Mouse (Mus musculus): ENCODE results near the gene Noxa1.

Noxa1 gene

DNA sequence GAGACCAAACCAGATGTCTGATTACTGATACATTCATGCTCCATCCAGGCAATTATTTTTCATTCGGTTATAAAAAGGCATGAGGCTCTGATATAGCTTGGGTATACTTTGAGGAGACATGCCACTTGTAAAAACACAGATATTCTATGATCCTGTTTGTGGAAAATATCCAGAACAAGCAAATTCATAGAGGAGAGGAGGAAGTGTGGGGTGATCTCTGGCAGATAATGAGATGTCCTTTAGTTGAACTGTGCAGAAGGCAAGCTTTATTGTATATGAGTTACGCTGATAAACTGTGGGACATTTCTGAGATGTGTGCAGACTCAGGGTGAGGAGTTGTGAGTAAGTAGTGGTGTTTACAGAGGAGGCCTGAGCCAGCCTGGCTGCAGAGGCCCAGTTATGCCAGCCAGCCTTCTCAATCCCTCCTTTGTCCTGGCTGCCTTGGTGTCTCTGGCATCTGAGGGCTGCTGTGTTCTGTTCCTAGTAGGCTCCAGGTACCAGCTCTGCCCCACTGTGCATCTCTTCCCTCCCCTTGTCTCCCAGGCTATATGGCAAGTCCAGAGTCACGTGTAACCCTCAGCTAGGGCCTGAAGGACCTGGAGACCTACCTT, 3.2 kb upstream of the Noxa1 start:
- DNase-seq: no peak

DNA sequence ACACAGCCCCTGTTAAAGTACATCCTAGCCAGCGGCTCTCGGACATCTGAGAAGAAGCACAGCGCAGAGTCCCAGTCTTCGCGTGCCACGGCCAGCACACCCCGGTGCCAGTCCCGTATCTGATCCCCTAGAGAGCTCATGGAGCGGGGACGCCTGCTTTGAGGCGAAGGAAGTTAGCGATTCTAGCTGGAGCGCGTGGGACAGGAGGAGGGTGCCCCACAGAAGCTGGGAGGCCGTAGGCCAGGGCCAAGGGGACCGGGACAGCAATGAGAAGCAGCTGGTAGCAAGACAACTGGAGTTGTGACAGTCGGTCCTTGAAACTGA, 202 bp downstream of the Noxa1 start:
- DNase-seq: no peak

- no peak for DNase-seq
Observed at GRCm38 (mm10) chr2:25088636-25089035, 6.3 kb downstream of the Noxa1 start.

- DNase-seq: peak; percentile 39 to 41
Observed at GRCm38 (mm10) chr2:25087842-25088241, 7.1 kb downstream of the Noxa1 start.

- no peak for DNase-seq
Observed at GRCm38 (mm10) chr2:25085571-25085970, 9.4 kb downstream of the Noxa1 start.

- DNase-seq: no peak
Observed at GRCm38 (mm10) chr2:25083697-25084096, 11.3 kb downstream of the Noxa1 start.

GRCm38 (mm10) chr2:25080076-25080475, 14.9 kb downstream of the Noxa1 start, which contains the start of gene Entpd8:
Entpd8 (plus strand) TSS chr2:25080304.
- peak; percentile 75 to 90 for DNase-seq

GRCm38 (mm10) chr2:25078967-25079366, 16.0 kb downstream of the Noxa1 start:
- peak; percentile 79 to 87 for DNase-seq

DNA sequence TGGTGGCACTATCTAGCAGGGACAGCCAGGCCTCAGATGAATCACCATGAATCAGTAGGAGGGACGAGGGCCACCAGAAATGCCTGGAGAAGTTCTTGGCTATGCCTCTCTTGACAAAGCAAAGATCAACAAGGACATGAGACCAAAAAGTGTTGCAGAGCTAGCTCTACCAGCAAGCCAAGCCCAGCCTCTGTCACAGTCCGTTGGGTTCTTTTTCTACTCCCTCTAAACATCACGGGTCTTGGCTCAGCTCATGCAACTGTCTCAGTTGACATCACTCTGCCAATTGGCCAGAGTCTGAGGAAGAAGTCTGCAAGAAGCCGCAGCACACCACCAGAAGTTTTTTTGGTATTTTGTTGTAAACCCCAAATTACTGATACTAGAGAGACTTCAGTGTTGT, 19.4 kb downstream of the Noxa1 start:
- peak; percentile 78 to 89 for DNase-seq

GRCm38 (mm10) chr2:25072398-25072797, 22.6 kb downstream of the Noxa1 start:
- DNase-seq: peak; percentile 20 to 38

DNA sequence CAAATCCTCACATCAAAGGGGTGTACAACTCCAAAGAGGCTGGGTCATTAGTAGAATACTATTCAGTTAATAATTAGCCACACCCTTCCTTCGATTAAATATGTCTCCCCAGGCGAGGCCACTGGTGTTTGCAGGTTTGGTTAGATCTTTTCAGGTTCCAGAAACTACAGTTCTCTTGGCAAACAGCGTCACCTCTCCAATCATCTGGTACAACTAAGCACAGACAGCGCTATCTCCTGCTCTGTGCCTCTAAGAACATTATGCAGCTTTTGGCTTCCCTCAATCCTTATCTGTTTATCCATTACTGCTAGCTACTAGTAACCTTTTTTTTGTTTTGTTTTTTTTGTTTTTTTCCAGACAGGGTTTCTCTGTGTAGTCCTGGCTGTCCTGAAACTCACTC, 25.4 kb downstream of the Noxa1 start:
- no peak for DNase-seq

- DNase-seq: no peak
Observed at GRCm38 (mm10) chr2:25066552-25066951, 28.4 kb downstream of the Noxa1 start.

- DNase-seq: no peak
Observed at GRCm38 (mm10) chr2:25065537-25065936, 29.4 kb downstream of the Noxa1 start.

DNA sequence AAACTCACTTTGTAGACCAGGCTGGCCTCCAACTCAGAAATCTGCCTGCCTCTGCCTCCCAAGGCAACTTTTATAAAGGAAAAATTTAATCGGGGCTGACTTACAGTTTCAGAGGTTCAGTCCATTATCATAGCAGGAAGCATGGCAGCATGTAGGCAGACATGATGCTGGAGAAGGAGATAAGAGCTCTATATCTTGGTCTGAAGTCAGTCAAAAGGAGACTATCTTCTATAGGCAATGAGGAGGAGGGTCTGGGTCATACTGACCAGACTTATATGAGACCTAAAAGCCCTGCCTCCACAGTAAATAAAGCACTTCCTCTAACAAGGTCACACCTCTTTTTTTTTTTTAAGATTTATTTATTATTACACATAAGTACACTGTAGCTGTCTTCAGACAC, 30.7 kb downstream of the Noxa1 start:
- no peak for DNase-seq

GRCm38 (mm10) chr2:25063523-25063922, 31.4 kb downstream of the Noxa1 start:
- no peak for DNase-seq

DNA sequence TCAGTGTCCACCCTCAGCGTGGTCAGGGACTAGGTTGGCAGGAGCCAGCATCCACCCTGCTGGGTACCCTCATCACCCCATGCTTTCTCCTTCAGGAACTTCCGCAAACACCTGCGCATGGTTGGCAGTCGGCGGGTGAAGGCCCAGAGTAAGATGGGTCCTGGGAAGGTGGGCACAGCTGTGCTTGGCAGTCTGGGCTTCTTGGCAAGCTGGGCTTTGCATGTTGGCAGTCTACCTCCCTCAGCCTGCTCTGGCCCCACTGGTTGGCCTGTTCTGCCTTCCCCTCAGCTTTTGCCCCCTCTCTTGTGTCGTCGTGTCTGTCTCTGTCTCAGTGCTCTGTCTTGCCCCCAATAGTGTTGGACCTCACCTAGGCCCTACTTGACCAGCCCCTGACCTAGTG, 36.0 kb downstream of the Noxa1 start:
- no peak for DNase-seq

- no peak for DNase-seq
Observed at GRCm38 (mm10) chr2:25055409-25056155, 39.4 kb downstream of the Noxa1 start.

DNA sequence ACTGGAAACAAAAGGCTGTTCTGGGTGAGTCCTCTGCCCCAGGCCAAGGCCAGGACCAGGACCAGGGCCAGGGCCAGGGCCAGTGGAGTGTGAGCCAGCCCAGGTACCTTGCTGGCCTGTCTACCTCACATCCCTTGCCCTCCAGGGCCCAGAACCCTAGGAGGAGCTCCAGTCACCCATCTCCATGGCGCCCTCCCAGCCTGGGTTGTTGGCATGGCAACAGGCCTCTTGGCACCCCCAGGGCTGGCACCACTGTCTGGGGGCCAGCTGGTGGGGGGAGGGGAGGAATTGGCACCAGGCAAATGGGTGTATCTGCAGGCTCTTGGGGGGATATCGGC, 39.9 kb downstream of the Noxa1 start:
- peak; percentile 24 to 43 for DNase-seq

DNA sequence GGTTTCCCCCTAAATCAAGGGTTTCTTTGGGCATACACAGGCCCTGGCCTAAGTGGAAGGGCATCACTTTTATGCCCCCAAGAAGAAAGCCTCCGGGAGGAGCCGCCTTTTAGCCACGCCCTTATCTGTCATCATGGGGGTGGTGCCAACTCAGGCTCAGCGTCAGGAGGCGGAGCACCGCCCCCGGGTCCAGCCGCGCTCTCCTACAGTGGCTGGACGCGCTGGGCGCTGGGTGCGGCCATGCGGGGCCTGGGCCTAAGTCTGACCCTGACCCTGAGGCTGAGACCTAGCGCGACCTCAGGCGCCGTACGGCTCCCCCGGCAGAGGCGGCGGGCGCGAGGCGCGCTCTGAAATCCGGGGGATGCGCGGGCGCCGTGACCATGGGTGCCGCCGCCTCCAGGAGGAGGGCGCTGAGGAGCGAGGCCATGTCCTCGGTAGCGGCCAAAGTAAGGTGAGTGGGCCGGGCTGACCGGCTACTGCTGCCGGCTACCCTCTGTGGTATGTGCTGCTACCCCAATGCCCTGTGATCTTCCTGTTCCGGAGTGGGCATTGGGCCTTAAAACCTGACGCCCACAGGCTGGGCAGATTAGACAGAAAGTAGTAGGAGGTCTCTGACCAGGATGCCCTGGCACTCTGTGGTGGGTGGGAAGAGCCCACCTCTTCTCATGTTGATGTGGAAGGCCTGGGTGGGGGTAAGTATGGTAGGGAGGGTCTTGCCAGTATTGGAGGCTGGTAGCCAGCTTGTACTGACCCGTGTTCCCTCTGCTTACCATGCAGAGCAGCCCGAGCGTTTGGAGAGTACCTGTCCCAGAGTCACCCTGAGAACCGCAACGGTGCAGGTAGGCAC, 40.5 kb downstream of the Noxa1 start, which contains the start of gene Nsmf:
Nsmf (plus strand) TSS at position 135 of the 847 bp plus-strand sequence.
- peak; percentile 88 to 94 for DNase-seq

DNA sequence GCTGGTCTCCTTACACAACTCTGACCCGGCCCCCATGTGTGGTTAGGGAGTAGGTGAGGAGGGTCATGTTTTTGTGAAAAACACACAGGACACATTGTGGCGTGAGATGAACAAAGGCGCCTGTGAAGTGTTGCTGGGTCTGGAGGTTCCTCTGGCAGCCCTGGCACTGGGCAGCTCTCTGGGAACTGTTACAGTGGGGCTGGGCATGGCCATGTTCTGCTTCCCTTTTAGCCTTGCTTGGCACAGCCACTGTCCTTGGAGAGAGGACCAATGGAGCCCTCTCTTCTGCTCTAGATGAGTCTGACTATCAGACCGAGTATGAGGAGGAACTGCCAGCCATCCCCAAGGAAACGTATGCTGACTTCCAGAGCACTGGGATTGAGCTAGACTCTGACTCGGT, 41.8 kb downstream of the Noxa1 start:
- DNase-seq: no peak

DNA sequence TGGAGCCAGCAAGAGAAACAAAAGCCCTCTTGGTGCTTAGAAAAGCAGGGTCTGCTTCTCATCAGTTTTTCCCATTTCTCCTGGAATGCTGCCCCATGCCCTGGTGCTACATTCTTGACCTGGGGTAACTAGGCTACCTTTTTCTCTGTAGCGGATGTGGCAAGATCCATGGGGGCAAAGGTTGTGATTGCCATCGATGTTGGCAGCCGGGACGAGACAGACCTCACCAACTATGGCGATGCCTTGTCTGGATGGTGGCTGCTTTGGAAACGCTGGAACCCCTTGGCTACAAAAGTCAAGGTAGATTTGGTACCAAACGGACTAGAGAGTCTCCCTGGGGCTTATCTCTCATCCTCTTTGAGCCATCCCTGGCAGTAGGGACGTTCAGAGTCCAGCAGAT, 43.5 kb downstream of the Noxa1 start:
- peak in 1 of 2 experiments; percentile 32 for DNase-seq

DNA sequence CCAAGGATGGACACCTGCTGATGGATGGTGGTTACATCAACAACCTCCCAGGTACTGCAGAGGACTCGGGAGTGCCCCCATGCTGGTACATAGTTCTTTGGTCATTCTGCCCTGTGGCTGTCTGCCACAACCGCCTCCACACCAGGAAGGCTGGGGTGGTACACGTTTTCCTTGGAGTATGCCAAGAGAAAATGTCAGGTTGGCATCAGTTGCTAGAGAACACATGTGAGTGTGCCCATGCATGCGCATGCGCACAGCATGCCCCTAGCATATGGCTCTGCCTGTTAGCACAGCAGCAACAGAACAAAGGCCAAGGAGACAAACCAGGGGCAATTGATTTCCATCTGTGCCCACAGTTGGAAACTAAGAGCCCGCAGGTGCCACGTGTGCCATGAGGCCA, 44.0 kb downstream of the Noxa1 start:
- no peak for DNase-seq

- DNase-seq: no peak
Observed at GRCm38 (mm10) chr2:25040089-25040488, 54.9 kb downstream of the Noxa1 start.

Data from kidney, postnatal 36 days (tissue).